Mouse (Mus musculus): ENCODE results near the gene Brd3os.

- TF ChIP-seq POLR2A (IDR thresholded peaks at IDR 0.05; ENCODE audit: low read depth, low read length), result no peak
- no peak for TF ChIP-seq CTCF (IDR thresholded peaks at IDR 0.05; ENCODE audit: borderline replicate concordance, insufficient read depth, low read length)
Measured at GRCm38 (mm10) chr2:27415060-27415783, 26.9 kb upstream of the Brd3os start.

Measured in embryonic fibroblast, embryonic 13.5 days (primary cell).